Mouse (Mus musculus): Measurements from ENCODE around the gene Rhox2b. TPM values are rescaled to one million over a fixed set of nuclear protein-coding genes. Genes with fewer than 3 reads are reported as not detected.
"Not testable (repeated sequence)": the region's sequence is repeated elsewhere in the genome, so short reads cannot be mapped to it uniquely, and the experiment has no call there.

Gene Rhox2b
- 0.32 and 0.43 TPM in 2 replicates for polyA plus RNA-seq (2012; rRNA removed)

DNA sequence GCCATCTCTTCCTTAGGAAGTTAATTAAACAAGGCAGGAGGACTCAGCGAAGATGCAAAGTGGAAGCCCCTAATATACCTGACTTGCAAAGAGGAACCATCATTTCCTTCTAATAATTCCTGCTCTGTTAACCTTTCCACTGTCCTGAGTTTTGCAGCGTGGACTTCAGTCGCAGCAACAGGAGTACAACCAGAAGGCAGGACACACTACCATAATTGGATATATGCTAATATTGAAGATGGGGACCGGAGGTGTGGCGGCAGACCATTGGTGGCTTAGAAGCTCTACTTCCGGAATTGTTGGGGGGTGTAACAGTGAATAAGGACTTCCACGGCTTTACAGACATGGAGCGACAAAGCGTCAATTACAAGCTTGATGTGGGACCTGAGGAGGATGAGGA is at the start of gene Rhox2b:
Gene Rhox2b, plus strand, starts transcription at position 301 of the 400 bp plus-strand sequence.
- not testable (repeated sequence) for H3K27ac ChIP-seq (ENCODE audit: control insufficient read depth, insufficient read depth, low read depth, low read length); H3K36me3 ChIP-seq (ENCODE audit: control insufficient read depth, insufficient read depth, low read length); H3K27me3 ChIP-seq (ENCODE audit: control insufficient read depth, insufficient read depth, low read length); H3K4me3 ChIP-seq (ENCODE audit: control insufficient read depth, low read depth, low read length); H3K4me1 ChIP-seq (ENCODE audit: control insufficient read depth, insufficient read depth, low read length)

DNA sequence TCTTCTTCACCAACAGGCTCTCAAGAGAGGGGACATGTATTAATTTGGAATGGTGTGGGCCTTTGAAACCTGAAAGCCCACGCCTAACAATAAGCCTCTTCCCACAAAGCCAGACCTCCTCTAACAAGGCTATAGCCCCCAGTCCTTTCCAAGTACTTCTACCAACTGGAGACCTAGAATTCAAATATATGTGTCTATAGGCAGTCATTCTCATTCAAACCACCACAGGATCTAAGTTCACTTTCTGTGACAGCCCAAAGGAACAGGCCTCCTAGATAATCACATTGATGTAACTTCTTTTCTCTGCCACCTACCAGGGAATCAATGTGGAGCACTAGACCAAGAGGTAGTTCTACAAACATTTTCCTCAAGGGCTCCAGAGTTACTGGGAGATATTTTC is 32.1 kb upstream of the Rhox2b start, which contains the start of gene Rhox3a2:
Gene Rhox3a2, plus strand, starts transcription at position 301 of the 400 bp plus-strand sequence.
- H3K36me3 ChIP-seq (ENCODE audit: control insufficient read depth, insufficient read depth, low read length); H3K4me3 ChIP-seq (ENCODE audit: control insufficient read depth, low read depth, low read length); H3K4me1 ChIP-seq (ENCODE audit: control insufficient read depth, insufficient read depth, low read length); H3K27me3 ChIP-seq (ENCODE audit: control insufficient read depth, insufficient read depth, low read length); H3K27ac ChIP-seq (ENCODE audit: control insufficient read depth, insufficient read depth, low read depth, low read length): not testable (repeated sequence)

DNA sequence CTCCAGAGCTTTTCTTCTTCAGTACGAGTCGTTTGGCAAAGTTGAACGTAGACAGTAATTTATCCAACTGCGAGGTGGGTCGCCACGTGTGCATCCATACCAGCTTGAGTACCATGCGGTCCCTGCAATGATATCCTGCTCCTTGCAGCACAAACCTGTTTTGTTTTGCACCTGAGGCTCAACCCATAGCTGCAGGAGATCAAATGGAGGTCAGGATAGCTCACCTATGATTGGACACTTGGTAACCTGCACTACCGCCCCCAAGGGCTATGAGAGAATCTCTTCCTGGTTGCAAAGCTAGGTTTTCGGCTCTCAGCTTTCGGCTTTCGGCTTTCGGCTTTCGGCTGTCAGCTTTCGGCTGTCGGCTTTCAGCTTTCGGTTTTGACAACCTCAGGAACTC is 21.3 kb upstream of the Rhox2b start, which contains the start of gene Rhox4a2:
Gene Rhox4a2, plus strand, starts transcription at position 301 of the 400 bp plus-strand sequence.
- H3K36me3 ChIP-seq (ENCODE audit: control insufficient read depth, insufficient read depth, low read length); H3K4me3 ChIP-seq (ENCODE audit: control insufficient read depth, low read depth, low read length); H3K27me3 ChIP-seq (ENCODE audit: control insufficient read depth, insufficient read depth, low read length); H3K27ac ChIP-seq (ENCODE audit: control insufficient read depth, insufficient read depth, low read depth, low read length); H3K4me1 ChIP-seq (ENCODE audit: control insufficient read depth, insufficient read depth, low read length): not testable (repeated sequence)

DNA sequence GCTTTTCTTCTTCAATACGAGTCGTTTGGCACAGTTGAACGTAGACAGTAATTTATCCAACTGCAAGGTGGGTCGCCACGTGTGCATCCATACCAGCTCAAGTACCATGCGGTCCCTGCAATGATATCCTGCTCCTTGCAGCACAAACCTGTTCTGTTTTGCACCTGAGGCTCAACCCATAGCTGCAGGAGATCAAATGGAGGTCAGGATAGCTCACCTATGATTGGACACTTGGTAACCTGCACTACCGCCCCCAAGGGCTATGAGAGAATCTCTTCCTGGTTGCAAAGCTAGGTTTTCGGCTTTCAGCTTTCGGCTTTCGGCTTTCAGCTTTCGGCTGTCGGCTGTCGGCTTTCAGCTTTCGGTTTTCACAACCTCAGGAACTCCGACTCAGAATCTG is 20.3 kb downstream of the Rhox2b start, which contains the start of gene Rhox4b:
Gene Rhox4b, plus strand, starts transcription at position 301 of the 400 bp plus-strand sequence.
- H3K27me3 ChIP-seq (ENCODE audit: control insufficient read depth, insufficient read depth, low read length); H3K27ac ChIP-seq (ENCODE audit: control insufficient read depth, insufficient read depth, low read depth, low read length); H3K4me1 ChIP-seq (ENCODE audit: control insufficient read depth, insufficient read depth, low read length): not testable (repeated sequence)

DNA sequence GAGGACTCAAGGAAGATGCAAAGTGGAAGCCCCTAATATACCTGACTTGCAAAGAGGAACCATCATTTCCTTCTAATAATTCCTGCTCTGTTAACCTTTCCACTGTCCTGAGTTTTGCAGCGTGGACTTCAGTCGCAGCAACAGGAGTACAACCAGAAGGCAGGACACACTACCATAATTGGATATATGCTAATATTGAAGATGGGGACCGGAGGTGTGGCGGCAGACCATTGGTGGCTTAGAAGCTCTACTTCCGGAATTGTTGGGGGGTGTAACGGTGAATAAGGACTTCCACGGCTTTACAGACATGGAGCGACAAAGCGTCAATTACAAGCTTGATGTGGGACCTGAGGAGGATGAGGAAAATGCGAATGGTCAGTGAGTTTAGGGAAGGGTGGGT is 41.5 kb downstream of the Rhox2b start, which contains the start of gene Rhox2c:
Gene Rhox2c, plus strand, starts transcription at position 301 of the 400 bp plus-strand sequence.
- H3K27me3 ChIP-seq (ENCODE audit: control insufficient read depth, insufficient read depth, low read length); H3K27ac ChIP-seq (ENCODE audit: control insufficient read depth, insufficient read depth, low read depth, low read length); H3K4me1 ChIP-seq (ENCODE audit: control insufficient read depth, insufficient read depth, low read length): not testable (repeated sequence)

More for the DNA sequence above, 20.3 kb downstream of the Rhox2b start, which contains the start of gene Rhox4b:
- not testable (repeated sequence) for H3K36me3 ChIP-seq (ENCODE audit: control insufficient read depth, insufficient read depth, low read length); H3K4me3 ChIP-seq (ENCODE audit: control insufficient read depth, low read depth, low read length)

DNA sequence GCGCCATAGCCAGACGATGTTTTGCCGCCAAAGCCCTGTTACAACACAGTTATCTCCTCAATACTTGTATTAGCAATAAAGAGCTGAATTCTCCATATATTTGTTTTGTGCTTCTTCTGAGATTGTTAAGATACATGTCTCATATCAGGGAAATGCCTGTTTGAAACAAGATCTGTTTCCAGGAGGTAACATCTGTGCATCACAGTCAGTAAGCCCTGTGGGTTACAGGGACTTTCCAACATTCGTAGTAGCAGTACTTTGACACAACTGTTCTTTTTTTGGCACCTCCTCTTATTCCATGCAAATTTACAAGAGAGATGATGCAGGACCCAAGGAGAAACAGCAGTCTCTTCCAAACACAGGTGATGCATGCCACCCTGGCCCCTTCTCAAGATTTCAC is 46.4 kb downstream of the Rhox2b start, which contains the start of gene Rhox3c:
Gene Rhox3c, plus strand, starts transcription at position 301 of the 400 bp plus-strand sequence.
- not testable (repeated sequence) for H3K4me1 ChIP-seq (ENCODE audit: control insufficient read depth, insufficient read depth, low read length); H3K4me3 ChIP-seq (ENCODE audit: control insufficient read depth, low read depth, low read length); H3K27me3 ChIP-seq (ENCODE audit: control insufficient read depth, insufficient read depth, low read length); H3K36me3 ChIP-seq (ENCODE audit: control insufficient read depth, insufficient read depth, low read length); H3K27ac ChIP-seq (ENCODE audit: control insufficient read depth, insufficient read depth, low read depth, low read length)

More for the DNA sequence above, 41.5 kb downstream of the Rhox2b start, which contains the start of gene Rhox2c:
- H3K4me3 ChIP-seq (ENCODE audit: control insufficient read depth, low read depth, low read length); H3K36me3 ChIP-seq (ENCODE audit: control insufficient read depth, insufficient read depth, low read length): not testable (repeated sequence)

Other genes starting within 250 kb of the Rhox2b start
- 6.2 and 8.0 TPM in 2 replicates for gene Akap14, start 243.2 kb upstream of the Rhox2b start, polyA plus RNA-seq (2012; rRNA removed)
- 154 and 156 TPM in 2 replicates for gene Ndufa1, start 220.9 kb upstream of the Rhox2b start, polyA plus RNA-seq (2012; rRNA removed)
- 0.13 and 0.32 TPM in 2 replicates for gene Rnf113a1, start 220.8 kb upstream of the Rhox2b start, polyA plus RNA-seq (2012; rRNA removed)
- 9.4 and 11.8 TPM in 2 replicates for gene Gm9, start 201.0 kb upstream of the Rhox2b start, polyA plus RNA-seq (2012; rRNA removed)
- 0.73 and 0.77 TPM in 2 replicates for gene Rhox1, start 189.8 kb upstream of the Rhox2b start, polyA plus RNA-seq (2012; rRNA removed)
- 0.34 and 0.80 TPM in 2 replicates for gene Rhox2a, start 167.1 kb upstream of the Rhox2b start, polyA plus RNA-seq (2012; rRNA removed)
- 1.4 TPM in 1 of 2 replicates, not detected in the other for gene Rhox3a, start 162.1 kb upstream of the Rhox2b start, polyA plus RNA-seq (2012; rRNA removed)
- not detected in 2 replicates for gene Rhox4a, start 146.7 kb upstream of the Rhox2b start, polyA plus RNA-seq (2012; rRNA removed)
- gene Rhox3a2, start 32.0 kb upstream of the Rhox2b start, polyA plus RNA-seq (2012; rRNA removed), result 0.51 and 1.6 TPM in 2 replicates
- gene Rhox4a2, start 21.2 kb upstream of the Rhox2b start, polyA plus RNA-seq (2012; rRNA removed), result not detected in 2 replicates
- not detected in 2 replicates for gene Rhox4b, start 20.4 kb downstream of the Rhox2b start, polyA plus RNA-seq (2012; rRNA removed)
- 0.21 TPM in 1 of 2 replicates, not detected in the other for gene Rhox2c, start 41.6 kb downstream of the Rhox2b start, polyA plus RNA-seq (2012; rRNA removed)
- 0.21 and 0.25 TPM in 2 replicates for gene Rhox3c, start 46.5 kb downstream of the Rhox2b start, polyA plus RNA-seq (2012; rRNA removed)
- not detected in 2 replicates for gene Rhox4c, start 68.3 kb downstream of the Rhox2b start, polyA plus RNA-seq (2012; rRNA removed)
- gene Rhox2d, start 81.4 kb downstream of the Rhox2b start, polyA plus RNA-seq (2012; rRNA removed), result 0.17 TPM in 1 of 2 replicates, not detected in the other
- 0.19 TPM in 1 of 2 replicates, not detected in the other for gene Rhox4d, start 102.3 kb downstream of the Rhox2b start, polyA plus RNA-seq (2012; rRNA removed)
- gene Rhox2e, start 118.4 kb downstream of the Rhox2b start, polyA plus RNA-seq (2012; rRNA removed), result 0.19 and 0.31 TPM in 2 replicates
- not detected in 2 replicates for gene Rhox3e, start 130.0 kb downstream of the Rhox2b start, polyA plus RNA-seq (2012; rRNA removed)
- not detected in 2 replicates for gene Rhox4e, start 145.3 kb downstream of the Rhox2b start, polyA plus RNA-seq (2012; rRNA removed)
- gene Rhox2f, start 159.3 kb downstream of the Rhox2b start, polyA plus RNA-seq (2012; rRNA removed), result not detected in 2 replicates
- 0.23 and 0.32 TPM in 2 replicates for gene Rhox3f, start 168.9 kb downstream of the Rhox2b start, polyA plus RNA-seq (2012; rRNA removed)
- not detected in 2 replicates for gene Rhox4f, start 195.6 kb downstream of the Rhox2b start, polyA plus RNA-seq (2012; rRNA removed)
- gene Rhox3g, start 216.5 kb downstream of the Rhox2b start, polyA plus RNA-seq (2012; rRNA removed), result 0.13 TPM in 1 of 2 replicates, not detected in the other
- not detected in 2 replicates for gene Rhox2g, start 231.4 kb downstream of the Rhox2b start, polyA plus RNA-seq (2012; rRNA removed)
- not detected in 2 replicates for gene Rhox4g, start 239.3 kb downstream of the Rhox2b start, polyA plus RNA-seq (2012; rRNA removed)

All from testis, adult 2 months (tissue).